Mouse (Mus musculus) cerebellum, adult (tissue): ENCODE measurements at regions not wholly inside any gene's neighbourhood (a gene's known extent, or its start where the extent isn't known, plus 50 kb on each side); places are given as distances from the start of the nearest gene placed in this dataset.

Experiments used
- ATAC-seq: cut with Nextera tagmentation; 2 replicates; pipeline ENCODE4 v1.9.2; 2017; ENCODE audit warnings: mild to moderate bottlenecking, moderate library complexity, mixed read lengths; ENCODE audit not compliant: insufficient number of reproducible peaks, low FRiP score, low TSS enrichment

DNA sequence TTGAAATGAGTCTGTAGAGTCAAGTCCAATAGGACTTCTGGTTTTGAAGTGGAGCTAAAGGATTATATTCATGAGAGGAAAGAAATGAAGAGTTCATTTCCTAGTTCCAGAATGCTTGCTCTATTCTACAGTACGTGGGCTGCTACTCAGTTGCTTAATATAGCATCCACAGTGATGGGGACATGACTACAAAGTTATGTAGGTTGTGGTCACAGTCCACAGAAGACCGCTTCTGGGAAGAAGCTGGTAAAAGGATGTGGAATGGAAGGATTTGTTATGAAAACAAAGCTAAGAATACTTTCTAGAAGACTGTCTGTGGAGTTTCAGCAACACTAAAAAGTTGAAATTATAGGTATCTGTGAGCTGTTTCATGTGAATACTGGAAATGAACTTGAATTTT lies 739.8 kb downstream of the Slitrk6 start:
- ATAC-seq = no peak

DNA sequence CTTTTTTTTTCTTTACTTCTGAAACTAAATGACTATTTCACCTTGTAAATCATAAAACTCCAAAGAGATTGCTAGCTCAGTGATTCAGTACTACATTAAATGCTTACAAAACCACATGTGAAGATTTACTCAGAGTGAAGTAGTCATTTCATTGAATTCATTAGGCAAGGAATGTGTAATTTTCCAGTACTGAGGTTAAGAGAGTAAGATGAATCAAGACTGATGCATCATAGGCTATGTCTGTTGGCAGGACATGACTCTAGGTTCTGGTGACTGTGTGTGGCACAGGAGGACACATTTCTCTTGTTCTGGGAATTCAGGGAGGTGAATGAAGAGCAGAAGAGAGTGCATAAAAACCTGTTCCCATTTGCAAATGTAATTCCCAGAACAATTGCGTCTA lies 741.7 kb downstream of the Slitrk6 start:
- no peak for ATAC-seq

DNA sequence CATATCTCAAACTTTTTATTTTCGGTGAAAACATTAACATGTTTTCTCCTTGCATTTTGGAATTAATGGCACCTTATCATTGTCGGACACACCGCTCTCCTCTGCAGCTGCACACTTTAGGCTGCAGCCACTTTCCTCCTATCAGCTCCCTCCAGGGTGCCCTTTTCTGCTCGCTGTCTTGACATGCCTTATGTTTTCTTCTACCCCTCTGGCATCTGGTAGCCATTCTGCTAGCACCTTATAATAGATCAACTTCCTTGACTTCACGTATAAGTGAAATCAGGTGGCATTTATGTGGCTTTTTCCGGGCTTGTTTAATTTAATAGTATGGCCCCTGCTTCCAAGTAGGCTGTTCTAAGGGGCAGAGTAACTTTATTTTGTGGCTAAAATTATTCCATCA lies 747.8 kb downstream of the Slitrk6 start:
- no peak for ATAC-seq

DNA sequence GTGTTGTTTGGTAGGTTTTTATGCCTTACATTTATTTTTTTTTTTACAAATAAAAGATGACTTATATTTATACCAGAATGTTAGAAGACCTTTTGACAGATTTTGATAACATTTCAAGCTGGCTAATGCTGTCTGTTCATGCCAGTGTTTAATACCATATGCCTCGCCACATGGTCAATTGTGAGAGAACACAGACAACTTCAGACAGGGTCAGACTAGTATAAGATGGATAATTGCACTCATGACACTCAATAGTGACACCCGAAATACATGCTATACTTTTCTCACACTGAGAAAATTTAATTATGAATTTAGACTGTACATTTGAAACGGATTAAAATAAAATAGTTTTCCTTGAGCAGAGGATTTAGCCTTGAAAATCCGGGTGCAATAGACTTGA lies 769.9 kb downstream of the Slitrk6 start:
- no peak for ATAC-seq

DNA sequence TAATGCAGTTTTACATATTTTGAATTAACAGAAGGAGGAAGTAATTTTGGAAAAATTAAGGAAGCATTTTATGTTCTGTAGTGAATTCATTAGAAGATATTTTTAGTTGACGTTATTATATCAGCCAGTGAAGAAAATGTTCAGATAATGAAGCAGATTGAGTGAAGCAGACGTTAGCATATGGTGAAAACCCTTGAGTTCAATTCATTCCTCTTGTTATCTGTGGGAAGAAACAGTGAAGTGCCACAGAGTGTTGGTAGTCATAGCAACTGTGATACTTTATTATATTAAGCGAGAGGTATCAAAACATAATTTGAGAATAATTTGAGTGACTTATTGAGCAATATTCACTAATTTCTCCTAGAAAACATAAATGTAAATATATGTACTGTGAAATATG lies 796.9 kb downstream of the Slitrk6 start:
- ATAC-seq = no peak

DNA sequence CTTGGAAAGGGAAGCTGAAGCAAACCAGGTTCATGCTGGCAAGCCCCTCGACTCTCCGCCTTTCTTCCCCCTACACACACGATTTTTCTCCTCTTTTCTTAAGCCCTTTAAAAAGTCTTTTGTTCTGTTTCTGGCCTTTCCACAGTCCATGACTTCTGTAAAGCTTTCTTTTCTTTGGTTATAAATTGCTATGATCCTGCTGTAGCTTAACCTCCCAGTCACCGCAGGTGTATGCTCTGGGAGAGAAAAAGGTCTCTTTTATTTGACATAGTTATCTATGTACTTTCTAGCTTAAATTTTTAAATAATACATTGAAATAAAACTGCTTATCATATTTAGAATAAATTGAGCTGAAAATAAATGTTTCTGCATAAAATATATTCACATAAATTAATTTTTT lies 813.0 kb downstream of the Slitrk6 start:
- no peak for ATAC-seq

DNA sequence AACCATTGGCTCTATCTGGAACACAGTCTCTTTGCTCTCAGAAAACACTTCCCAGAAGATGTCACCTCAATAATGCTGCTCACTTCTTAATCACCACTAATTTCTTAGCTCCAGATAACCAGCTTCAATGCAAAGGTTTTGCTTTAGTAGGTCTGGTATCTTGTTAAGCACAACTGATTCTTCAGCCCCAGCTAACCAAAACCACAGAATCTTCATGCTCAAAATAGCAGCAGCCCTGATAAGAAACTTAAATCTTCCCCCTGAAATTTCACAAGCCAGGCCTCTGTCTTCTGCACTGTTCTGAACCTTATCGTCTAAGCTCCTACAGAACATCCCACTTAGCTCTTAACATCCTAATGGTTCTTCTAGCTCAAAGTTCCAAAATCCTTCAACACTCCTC lies 813.8 kb downstream of the Slitrk6 start:
- ATAC-seq = no peak

DNA sequence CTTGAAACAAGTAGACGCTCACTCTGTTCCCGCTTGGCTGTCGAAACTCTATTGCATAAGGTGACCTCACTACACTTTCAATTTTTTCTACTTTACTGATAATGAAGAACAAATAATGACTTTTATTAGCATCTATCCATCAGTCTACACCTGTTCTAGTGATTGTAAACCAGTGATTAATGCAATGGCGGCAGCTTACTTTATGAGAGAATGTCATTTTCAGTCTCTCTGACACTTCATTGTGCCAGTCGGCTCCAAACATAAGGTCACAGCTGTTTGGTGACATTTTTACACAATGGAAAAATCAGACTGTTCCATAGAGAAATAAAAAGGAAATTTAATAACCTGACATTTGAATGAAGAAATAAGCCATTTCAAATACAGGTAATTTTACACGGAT lies 817.5 kb downstream of the Slitrk6 start:
- ATAC-seq = no peak

DNA sequence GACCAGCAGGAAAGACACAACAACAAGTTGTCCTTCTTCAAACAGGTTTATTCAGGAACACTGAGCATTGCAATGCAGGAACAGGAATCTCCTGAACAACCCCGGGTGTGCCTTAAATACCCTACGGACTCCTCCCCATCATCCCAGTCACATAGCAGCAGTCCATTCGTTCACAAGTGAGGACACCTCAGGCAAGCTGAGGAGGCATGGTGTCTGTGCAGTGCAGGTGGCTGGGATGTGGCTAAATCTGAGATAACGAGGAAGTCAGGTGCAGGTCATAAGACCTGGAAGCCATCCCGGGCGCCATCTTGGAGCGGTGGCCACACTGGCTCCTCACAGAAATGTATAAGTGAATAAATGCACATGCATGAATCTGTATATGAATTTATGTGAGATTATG lies 826.0 kb downstream of the Slitrk6 start:
- ATAC-seq = no peak

DNA sequence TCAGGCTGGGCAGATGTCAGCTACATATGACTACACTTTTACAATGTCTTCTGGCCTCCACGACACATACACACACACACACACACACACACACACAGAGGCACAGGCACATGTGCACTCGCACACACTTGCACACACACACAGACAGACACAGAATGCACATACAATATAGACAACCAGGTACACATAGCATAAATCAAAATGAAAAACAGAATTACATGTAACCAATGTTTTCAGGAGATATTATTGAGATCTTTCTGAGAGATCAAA lies 863.1 kb downstream of the Slitrk6 start:
- ATAC-seq = no peak

DNA sequence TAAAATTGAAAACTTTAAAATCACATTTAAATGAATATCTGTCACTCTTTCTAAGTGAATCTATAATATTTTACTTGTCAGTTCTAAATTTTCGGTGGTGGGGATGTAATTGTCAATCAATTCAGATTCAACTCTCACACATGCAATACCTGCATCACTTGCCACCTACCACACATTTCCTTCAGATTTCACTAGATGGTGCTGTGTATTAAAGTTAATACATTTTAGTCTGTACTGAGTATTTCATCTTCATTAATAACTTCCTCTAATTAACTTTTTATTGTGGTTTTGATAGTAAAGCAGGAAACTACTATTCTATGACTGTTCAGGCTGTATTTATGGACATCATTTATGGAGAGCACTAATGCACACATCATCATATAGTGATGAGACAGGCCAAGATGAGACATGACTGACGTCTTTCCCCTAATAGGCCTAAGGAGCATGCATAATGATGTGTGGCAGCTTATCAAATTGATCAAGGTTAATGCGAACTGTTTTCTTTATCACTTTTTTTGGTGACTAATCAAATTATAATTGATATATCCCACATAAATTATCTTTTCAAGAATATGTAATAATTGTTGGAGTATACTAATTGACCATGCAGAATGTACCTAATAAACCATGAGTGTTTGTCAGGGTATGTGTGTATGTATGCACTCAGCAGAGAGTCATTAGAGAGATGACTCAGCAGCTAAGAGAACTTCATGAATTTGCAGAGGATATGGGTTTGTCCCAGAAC lies 863.6 kb downstream of the Slitrk6 start:
- no peak for ATAC-seq

DNA sequence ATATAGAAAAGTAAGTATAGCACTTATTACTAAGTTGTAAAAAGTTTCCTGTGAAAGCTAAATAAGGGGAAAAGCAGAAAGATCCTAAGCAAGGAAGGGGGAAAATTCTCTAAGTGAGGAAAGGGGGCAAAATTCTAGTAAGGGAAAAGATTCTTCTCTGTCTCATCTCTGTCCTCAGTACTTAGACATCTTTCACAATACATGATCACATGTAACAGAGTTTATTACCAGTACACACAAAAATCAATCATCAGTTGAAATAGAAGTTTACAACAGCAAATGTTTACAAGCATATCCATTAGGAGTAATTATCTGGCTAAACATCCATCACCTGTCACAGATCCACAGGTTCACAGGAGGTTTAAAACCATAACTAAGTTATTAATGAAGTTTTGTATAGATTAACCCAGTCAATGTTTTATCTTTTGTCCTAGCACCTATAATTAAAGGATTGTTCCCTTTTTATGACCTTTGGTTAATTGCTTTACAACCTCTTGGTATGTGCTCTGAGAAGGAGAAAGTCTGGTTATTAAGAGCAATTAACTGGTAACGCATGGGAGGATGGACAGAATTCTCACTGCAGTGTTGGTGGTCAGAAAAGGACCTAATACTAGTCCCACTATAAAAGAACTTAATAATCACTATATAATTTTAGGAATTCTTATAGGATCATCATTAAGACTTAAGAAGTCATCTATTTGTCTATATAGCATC lies 877.8 kb downstream of the Slitrk6 start:
- ATAC-seq = no peak

DNA sequence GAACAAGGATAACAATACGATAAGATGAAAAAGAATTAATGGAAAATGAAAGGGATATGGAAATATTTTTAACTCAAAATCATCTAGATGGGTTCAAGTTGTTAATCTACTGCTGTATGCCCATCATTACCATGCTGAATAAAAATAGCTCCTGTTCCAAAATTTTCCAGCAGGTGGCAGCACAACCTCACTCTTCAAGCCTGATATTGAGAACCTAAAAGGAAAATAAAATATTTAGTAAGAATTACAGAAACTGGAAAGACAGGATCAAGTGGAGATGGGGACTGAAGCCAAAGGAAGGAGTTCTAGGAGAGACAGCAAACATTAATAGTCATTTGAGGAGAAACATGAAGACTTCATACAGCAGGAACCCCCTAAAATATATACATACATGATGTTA lies 880.7 kb downstream of the Slitrk6 start:
- no peak for ATAC-seq

DNA sequence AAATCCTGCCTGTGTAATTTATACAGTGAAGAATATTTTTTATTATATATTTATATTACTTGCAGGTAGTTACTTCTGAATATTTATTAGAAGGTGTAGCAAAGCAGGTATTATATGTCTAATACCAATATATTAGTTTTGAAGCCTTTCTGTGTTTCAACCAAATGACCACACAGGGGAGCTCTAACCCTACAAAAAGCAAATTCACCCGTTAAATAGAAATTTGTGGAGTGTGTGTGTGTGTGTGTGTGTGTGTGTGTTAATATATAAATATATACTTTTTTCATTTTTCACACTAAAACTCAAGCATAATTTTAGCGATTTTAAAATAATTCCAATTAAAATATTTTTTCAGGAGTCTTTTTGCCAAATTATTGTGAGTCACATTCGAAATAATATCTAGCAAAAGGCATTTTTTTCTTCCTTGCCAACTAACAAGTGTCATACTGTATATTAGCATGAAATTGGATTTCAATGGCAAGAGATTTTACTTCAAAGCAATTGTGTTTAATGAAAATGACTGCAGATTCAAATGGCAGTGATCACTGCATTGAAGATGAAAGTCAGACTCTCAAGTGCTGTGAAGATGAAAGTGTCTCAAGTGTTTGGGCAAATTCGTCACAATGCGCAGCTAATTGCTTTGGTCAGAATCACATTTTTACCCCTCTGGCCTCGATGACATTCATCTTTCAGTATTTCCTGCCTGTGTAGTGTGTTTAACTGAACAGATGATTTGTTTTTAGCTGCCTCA lies 914.4 kb downstream of the Slitrk6 start:
- no peak for ATAC-seq

DNA sequence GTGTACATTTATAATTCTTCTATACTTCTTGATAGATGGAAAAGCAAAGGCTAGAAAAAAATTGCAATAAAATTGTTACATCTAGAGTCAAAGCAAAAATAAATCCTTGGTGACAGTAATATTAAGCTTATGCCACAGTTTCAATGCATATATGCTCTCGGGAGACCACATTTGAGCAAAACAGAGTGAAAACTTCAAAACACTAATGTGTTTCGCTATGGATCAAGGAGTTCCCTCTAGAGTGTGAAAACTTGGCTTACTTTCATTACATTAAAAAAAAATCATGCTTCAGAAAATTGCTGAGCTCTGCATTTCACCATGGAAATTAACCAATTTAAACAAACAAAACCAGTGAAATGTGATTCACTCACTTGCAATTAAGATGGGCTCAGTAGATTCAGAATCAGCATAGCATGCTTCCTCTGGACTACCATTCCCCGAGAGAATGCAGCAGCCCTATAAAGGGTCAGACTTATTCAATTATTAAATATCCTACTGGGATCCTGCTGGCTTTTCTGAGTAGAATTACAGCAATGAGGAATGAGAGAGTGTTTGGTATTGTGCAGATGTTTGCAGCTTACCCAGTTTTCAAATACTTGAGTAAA lies 888.7 kb upstream of the Slitrk1 start:
- no peak for ATAC-seq

DNA sequence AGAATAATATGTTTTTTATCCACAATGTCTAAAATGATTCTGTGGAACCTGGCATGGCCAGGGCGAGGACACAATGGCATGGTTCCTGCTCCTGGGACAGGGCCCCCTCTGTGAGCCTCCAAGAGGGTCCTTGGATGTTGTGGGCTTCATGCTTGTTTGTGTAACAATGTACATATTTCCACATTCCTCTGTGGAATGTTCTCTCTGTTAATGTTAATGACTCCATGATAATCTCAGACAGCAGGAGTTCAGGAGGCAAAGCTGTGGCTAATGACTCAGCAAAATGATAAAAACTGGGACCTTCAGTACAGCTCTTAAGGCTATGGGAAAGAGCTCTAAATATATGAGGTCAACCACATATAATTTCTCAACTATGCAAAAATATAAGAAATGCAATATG lies 858.3 kb upstream of the Slitrk1 start:
- no peak for ATAC-seq

DNA sequence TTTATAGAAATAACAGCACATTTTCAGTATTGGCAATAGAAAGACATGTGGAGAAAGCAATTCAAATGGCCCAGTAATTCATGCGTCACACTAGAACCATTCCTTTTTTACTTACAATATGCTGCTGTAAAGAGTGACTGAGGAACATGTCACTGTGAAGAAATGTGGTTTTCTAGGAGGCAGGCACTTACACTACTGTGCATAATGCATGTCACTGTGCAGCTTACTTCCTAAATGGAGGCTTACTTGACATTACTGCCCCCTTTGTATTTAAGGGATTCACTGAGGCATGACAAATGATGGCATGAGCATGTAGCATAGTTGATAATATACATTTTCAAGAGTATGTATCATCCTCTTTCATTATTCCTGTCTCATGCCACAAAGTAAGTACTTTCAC lies 846.9 kb upstream of the Slitrk1 start:
- ATAC-seq = no peak
